Mouse (Mus musculus): Measurements from ENCODE around the gene Trnt1. TPM values are rescaled to one million over a fixed set of nuclear protein-coding genes. Genes with fewer than 3 reads are reported as not detected.

The Trnt1 gene
- polyA plus RNA-seq, 1 experiment from 2014 or later = 77.8 TPM

GRCm38 (mm10) chr6:106793621-106794020 is 24.7 kb downstream of the Trnt1 start:
- H3K36me3 ChIP-seq (ENCODE audit: control insufficient read depth, insufficient read depth, low read length) = no peaks in the 10 kb centered on the region
- no peaks in the 10 kb centered on the region for H3K9me3 ChIP-seq (ENCODE audit: control insufficient read depth, low read length)
- no peaks in the 10 kb centered on the region for H3K27me3 ChIP-seq (ENCODE audit: control insufficient read depth, insufficient read depth, low read length)
- ATAC-seq (ENCODE audit: low FRiP score) (no peak), DNase-seq (ENCODE audit: low spot score) (no peak)
- H3K27ac ChIP-seq (ENCODE audit: low read depth, low read length) = no peak overlapping the region
- H3K4me3 ChIP-seq (ENCODE audit: low read depth, low read length) = no peak overlapping the region
- whole genome bisulfite sequencing = 94% methylated on average over 10 of the region's 10 CpGs
- H3K4me1 ChIP-seq (replicated peaks; ENCODE audit: control insufficient read depth, insufficient read depth, low read length) = no peaks in the 10 kb centered on the region
- H3K9ac ChIP-seq (ENCODE audit: low read depth, low read length) = no peak overlapping the region
- no peak overlapping the region for H3K4me2 ChIP-seq (replicated peaks; ENCODE audit: low read depth, low read length)

- no peak overlapping the region for H3K27ac ChIP-seq (ENCODE audit: low read depth, low read length)
- no peak for ATAC-seq (ENCODE audit: low FRiP score)
- no peaks in the 10 kb centered on the region; the same call in none of the 2 replicates for H3K4me1 ChIP-seq (replicated peaks; ENCODE audit: control insufficient read depth, insufficient read depth, low read length)
- H3K36me3 ChIP-seq (ENCODE audit: control insufficient read depth, insufficient read depth, low read length) = no peaks in the 10 kb centered on the region
- no peak overlapping the region for H3K4me3 ChIP-seq (ENCODE audit: low read depth, low read length)
- H3K9ac ChIP-seq (ENCODE audit: low read depth, low read length) = no peak overlapping the region
- H3K9me3 ChIP-seq (ENCODE audit: control insufficient read depth, low read length) = no peaks in the 10 kb centered on the region
- H3K4me2 ChIP-seq (replicated peaks; ENCODE audit: low read depth, low read length) = no peak overlapping the region
- no peak for DNase-seq (ENCODE audit: low spot score)
- no peaks in the 10 kb centered on the region for H3K27me3 ChIP-seq (ENCODE audit: control insufficient read depth, insufficient read depth, low read length)
- 94% methylated on average over 13 of the region's 13 CpGs for WGBS
These were observed 25.3 kb downstream of the Trnt1 start for GRCm38 (mm10) chr6:106794094-106794814.

GRCm38 (mm10) chr6:106799333-106800226 is 30.7 kb downstream of the Trnt1 start, which contains the start of gene Crbn:
Gene Crbn, minus strand, starts transcription at chr6:106800077.
- peak; percentile 95 for ATAC-seq (ENCODE audit: low FRiP score)
- H3K9me3 ChIP-seq (ENCODE audit: control insufficient read depth, low read length) = no peaks in the 10 kb centered on the region
- no peaks in the 10 kb centered on the region for H3K27me3 ChIP-seq (ENCODE audit: control insufficient read depth, insufficient read depth, low read length)
- H3K4me3 ChIP-seq (ENCODE audit: low read depth, low read length) = peak within 1 kb of the TSS; percentile 87
- H3K4me1 ChIP-seq (replicated peaks; ENCODE audit: control insufficient read depth, insufficient read depth, low read length) = no peaks in the 10 kb centered on the region; the same call in none of the 2 replicates
- peak within 1 kb of the TSS; percentile 78 for H3K9ac ChIP-seq (ENCODE audit: low read depth, low read length)
- no peaks in the 10 kb centered on the region for H3K36me3 ChIP-seq (ENCODE audit: control insufficient read depth, insufficient read depth, low read length)
- peak; percentile 96 for DNase-seq (ENCODE audit: low spot score)
- WGBS = 2% methylated on average over 57 of the region's 57 CpGs
- H3K27ac ChIP-seq (ENCODE audit: low read depth, low read length) = no peak within 1 kb of the TSS
- H3K4me2 ChIP-seq (replicated peaks; ENCODE audit: low read depth, low read length) = peak within 1 kb of the TSS; percentile 80

- no peak for DNase-seq (ENCODE audit: low spot score)
- no peak for ATAC-seq (ENCODE audit: low FRiP score)
- Histone ChIP-seq H3K4me1 (replicated peaks; ENCODE audit: control insufficient read depth, insufficient read depth, low read length) (no peaks in the 10 kb centered on the region; the same call in none of the 2 replicates), H3K9me3 (ENCODE audit: control insufficient read depth, low read length) (no peaks in the 10 kb centered on the region), H3K4me3 (ENCODE audit: low read depth, low read length) (peak overlapping the region; percentile 87; the same call in 1 of the 2 replicates), H3K4me2 (replicated peaks; ENCODE audit: low read depth, low read length) (no peak overlapping the region), H3K27ac (ENCODE audit: low read depth, low read length) (no peak overlapping the region), H3K27me3 (ENCODE audit: control insufficient read depth, insufficient read depth, low read length) (no peaks in the 10 kb centered on the region), H3K36me3 (ENCODE audit: control insufficient read depth, insufficient read depth, low read length) (no peaks in the 10 kb centered on the region), H3K9ac (ENCODE audit: low read depth, low read length) (no peak overlapping the region)
- 62% methylated on average over 5 of the region's 5 CpGs for WGBS
These were observed 31.3 kb downstream of the Trnt1 start for GRCm38 (mm10) chr6:106800227-106800557.

- no peak overlapping the region for H3K4me3 ChIP-seq (ENCODE audit: low read depth, low read length)
- H3K9ac ChIP-seq (ENCODE audit: low read depth, low read length) = no peak overlapping the region
- no peak overlapping the region for H3K4me2 ChIP-seq (replicated peaks; ENCODE audit: low read depth, low read length)
- ATAC-seq (ENCODE audit: low FRiP score) (peak; percentile 62), DNase-seq (ENCODE audit: low spot score) (peak; percentile 46)
- no peaks in the 10 kb centered on the region for H3K9me3 ChIP-seq (ENCODE audit: control insufficient read depth, low read length)
- H3K27ac ChIP-seq (ENCODE audit: low read depth, low read length) = no peak overlapping the region
- 32% methylated on average over 2 of the region's 2 CpGs for WGBS
- H3K27me3 ChIP-seq (ENCODE audit: control insufficient read depth, insufficient read depth, low read length) = no peaks in the 10 kb centered on the region
- no peaks in the 10 kb centered on the region for H3K4me1 ChIP-seq (replicated peaks; ENCODE audit: control insufficient read depth, insufficient read depth, low read length)
- H3K36me3 ChIP-seq (ENCODE audit: control insufficient read depth, insufficient read depth, low read length) = no peaks in the 10 kb centered on the region
These were observed 36.0 kb downstream of the Trnt1 start for GRCm38 (mm10) chr6:106804904-106805303.

GRCm38 (mm10) chr6:106809161-106809560 is 40.2 kb downstream of the Trnt1 start:
- H3K4me1 ChIP-seq (replicated peaks; ENCODE audit: control insufficient read depth, insufficient read depth, low read length) = no peaks in the 10 kb centered on the region
- no peaks in the 10 kb centered on the region for H3K27me3 ChIP-seq (ENCODE audit: control insufficient read depth, insufficient read depth, low read length)
- no peaks in the 10 kb centered on the region for H3K36me3 ChIP-seq (ENCODE audit: control insufficient read depth, insufficient read depth, low read length)
- no peak overlapping the region for H3K9ac ChIP-seq (ENCODE audit: low read depth, low read length)
- 80% methylated on average over 2 of the region's 2 CpGs for whole genome bisulfite sequencing
- H3K4me2 ChIP-seq (replicated peaks; ENCODE audit: low read depth, low read length) = no peak overlapping the region
- DNase-seq (ENCODE audit: low spot score) (no peak), ATAC-seq (ENCODE audit: low FRiP score) (no peak)
- no peak overlapping the region for H3K4me3 ChIP-seq (ENCODE audit: low read depth, low read length)
- no peak overlapping the region for H3K27ac ChIP-seq (ENCODE audit: low read depth, low read length)
- no peaks in the 10 kb centered on the region for H3K9me3 ChIP-seq (ENCODE audit: control insufficient read depth, low read length)

GRCm38 (mm10) chr6:106810686-106811085 is 41.8 kb downstream of the Trnt1 start:
- Histone ChIP-seq H3K9ac (ENCODE audit: low read depth, low read length) (no peak overlapping the region), H3K4me1 (replicated peaks; ENCODE audit: control insufficient read depth, insufficient read depth, low read length) (no peaks in the 10 kb centered on the region), H3K36me3 (ENCODE audit: control insufficient read depth, insufficient read depth, low read length) (no peaks in the 10 kb centered on the region), H3K27me3 (ENCODE audit: control insufficient read depth, insufficient read depth, low read length) (no peaks in the 10 kb centered on the region), H3K4me3 (ENCODE audit: low read depth, low read length) (no peak overlapping the region), H3K4me2 (replicated peaks; ENCODE audit: low read depth, low read length) (no peak overlapping the region), H3K27ac (ENCODE audit: low read depth, low read length) (no peak overlapping the region), H3K9me3 (ENCODE audit: control insufficient read depth, low read length) (no peaks in the 10 kb centered on the region)
- 91% methylated on average over 3 of the region's 3 CpGs for WGBS
- ATAC-seq (ENCODE audit: low FRiP score) (no peak), DNase-seq (ENCODE audit: low spot score) (no peak)

GRCm38 (mm10) chr6:106819246-106819645 is 50.3 kb downstream of the Trnt1 start:
- Histone ChIP-seq H3K27me3 (ENCODE audit: control insufficient read depth, insufficient read depth, low read length) (no peaks in the 10 kb centered on the region), H3K9me3 (ENCODE audit: control insufficient read depth, low read length) (no peaks in the 10 kb centered on the region), H3K4me1 (replicated peaks; ENCODE audit: control insufficient read depth, insufficient read depth, low read length) (no peaks in the 10 kb centered on the region), H3K27ac (ENCODE audit: low read depth, low read length) (no peak overlapping the region), H3K36me3 (ENCODE audit: control insufficient read depth, insufficient read depth, low read length) (no peaks in the 10 kb centered on the region), H3K4me3 (ENCODE audit: low read depth, low read length) (no peak overlapping the region), H3K9ac (ENCODE audit: low read depth, low read length) (no peak overlapping the region), H3K4me2 (replicated peaks; ENCODE audit: low read depth, low read length) (no peak overlapping the region)
- DNase-seq (ENCODE audit: low spot score) = no peak
- ATAC-seq (ENCODE audit: low FRiP score) = no peak
